Mouse (Mus musculus) limb, embryonic 10.5 days (tissue): ENCODE results near the gene Agt. TPM values are rescaled to one million over a fixed set of nuclear protein-coding genes. Genes with fewer than 3 reads are reported as not detected.
A peak's percentile ranks its signal among the peaks of the same experiment; 100 is the strongest.

Experiments
- DNase-seq: peaks from one replicate; pipeline ENCODE4 v3.0.0-alpha.2; 2017; ENCODE audit warnings: low spot score
- H3K27ac ChIP-seq: fragments of 300-500 bp; sonication (generic); 2 replicates; pipeline ENCODE4 v1.5.1; 2016; ENCODE audit warnings: mild to moderate bottlenecking
- H3K27me3 ChIP-seq: fragments of 300-500 bp; sonication (generic); 2 replicates; pipeline ENCODE4 v1.6.1; 2016; ENCODE audit warnings: low read depth, mild to moderate bottlenecking; ENCODE audit not compliant: poor library complexity, severe bottlenecking
- H3K36me3 ChIP-seq: fragments of 300-500 bp; sonication (generic); 2 replicates; pipeline ENCODE4 v1.6.1; 2016; ENCODE audit warnings: mild to moderate bottlenecking, moderate library complexity
- H3K4me1 ChIP-seq: fragments of 300-500 bp; sonication (generic); 2 replicates; pipeline ENCODE4 v1.6.1; 2016
- H3K4me3 ChIP-seq: fragments of 300-500 bp; sonication (generic); 2 replicates; pipeline ENCODE4 v1.5.1; 2016; ENCODE audit warnings: mild to moderate bottlenecking, moderate library complexity
- H3K9me3 ChIP-seq: fragments of 300-500 bp; sonication (generic); replicated peaks from 2 replicates; pipeline ENCODE4 v1.6.1; 2016; ENCODE audit warnings: mild to moderate bottlenecking
- WGBS: fragments of 180-500 bp; shearing (Covaris S2); methylation state at CpG from one replicate; pipeline ENCODE4 v1.1.7; 2016; 5-methylcytosine and 5-hydroxymethylcytosine counted together
- polyA plus RNA-seq: library from polyadenylated mRNA; unstranded; fragments of >200 nt; fragmentation: Nextera tagmentation; extraction: Ambion mirVana; gene quantifications from 2 replicates; pipeline ENCODE4 v1.2.1, GENCODE M21; 2016

Gene Agt
- polyA plus RNA-seq, 1 experiment from 2014 or later = not detected

DNA sequence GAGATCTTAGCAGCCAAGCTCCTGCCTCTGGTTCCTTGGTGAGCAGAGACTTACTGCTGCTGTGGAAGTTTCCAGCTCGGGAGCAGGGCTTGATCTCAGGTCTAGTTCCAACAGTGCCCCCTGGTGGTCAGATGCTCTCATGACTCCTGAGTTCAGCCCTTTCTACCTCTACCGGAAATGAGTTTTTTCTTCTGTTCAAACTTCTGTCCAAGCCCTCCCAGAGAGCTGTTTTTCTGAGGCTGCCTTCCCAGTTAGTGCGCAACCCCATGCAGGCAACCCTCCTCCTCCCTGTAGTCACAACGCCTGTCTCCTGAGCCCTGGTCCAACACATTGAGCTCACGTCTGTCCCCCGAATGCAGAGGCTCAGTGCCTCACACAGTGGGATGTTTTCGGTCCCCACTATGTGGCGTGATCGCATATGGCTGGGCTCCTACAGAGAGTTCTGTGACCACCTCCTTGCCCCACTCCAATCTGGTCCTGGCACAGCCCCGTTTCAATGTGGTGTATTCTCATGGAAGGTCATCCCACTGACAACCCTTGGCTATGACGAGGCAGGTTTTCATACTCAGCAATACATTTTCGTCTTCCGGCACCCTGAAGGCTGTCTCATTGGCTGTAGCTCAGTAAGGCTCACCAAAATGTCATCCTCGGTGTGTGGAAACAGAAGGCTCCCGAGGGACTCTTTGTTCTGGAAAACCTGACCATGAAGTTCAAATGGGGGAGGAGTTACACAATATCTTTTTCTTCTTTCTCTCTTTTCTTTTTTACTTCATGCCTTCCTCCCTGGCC is 4.2 kb upstream of the Agt start:
- Histone ChIP-seq H3K9me3 (no peaks in the 10 kb centered on the region), H3K27ac (peak overlapping the region; percentile 76), H3K4me3 (no peak overlapping the region), H3K27me3 (no peaks in the 10 kb centered on the region), H3K36me3 (no peaks in the 10 kb centered on the region), H3K4me1 (peaks cover 20% of the 10 kb centered on the region)
- WGBS = 66% methylated on average over 15 of the region's 15 CpGs
- peak; percentile 93 for DNase-seq

DNA sequence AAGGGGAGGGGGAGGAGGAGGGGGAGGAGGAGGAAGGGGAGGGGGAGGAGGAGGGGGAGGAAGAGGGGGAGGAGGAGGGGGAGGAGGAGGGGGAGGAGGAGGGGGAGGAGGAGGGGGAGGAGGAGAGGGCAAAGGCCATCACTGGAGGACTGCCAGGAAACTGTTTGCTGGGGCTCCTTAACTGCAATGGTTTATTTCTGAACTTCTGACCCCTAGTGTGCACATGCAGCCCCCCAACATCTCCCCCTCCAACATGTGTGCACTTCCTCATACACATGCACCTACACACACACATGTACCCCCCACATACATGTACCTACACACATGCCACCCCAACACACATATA is 2.9 kb upstream of the Agt start:
- Histone ChIP-seq H3K9me3 (no peaks in the 10 kb centered on the region), H3K27ac (no peak overlapping the region), H3K27me3 (no peaks in the 10 kb centered on the region), H3K36me3 (no peaks in the 10 kb centered on the region), H3K4me3 (no peak overlapping the region), H3K4me1 (peaks cover 20% of the 10 kb centered on the region)
- no peak for DNase-seq

DNA sequence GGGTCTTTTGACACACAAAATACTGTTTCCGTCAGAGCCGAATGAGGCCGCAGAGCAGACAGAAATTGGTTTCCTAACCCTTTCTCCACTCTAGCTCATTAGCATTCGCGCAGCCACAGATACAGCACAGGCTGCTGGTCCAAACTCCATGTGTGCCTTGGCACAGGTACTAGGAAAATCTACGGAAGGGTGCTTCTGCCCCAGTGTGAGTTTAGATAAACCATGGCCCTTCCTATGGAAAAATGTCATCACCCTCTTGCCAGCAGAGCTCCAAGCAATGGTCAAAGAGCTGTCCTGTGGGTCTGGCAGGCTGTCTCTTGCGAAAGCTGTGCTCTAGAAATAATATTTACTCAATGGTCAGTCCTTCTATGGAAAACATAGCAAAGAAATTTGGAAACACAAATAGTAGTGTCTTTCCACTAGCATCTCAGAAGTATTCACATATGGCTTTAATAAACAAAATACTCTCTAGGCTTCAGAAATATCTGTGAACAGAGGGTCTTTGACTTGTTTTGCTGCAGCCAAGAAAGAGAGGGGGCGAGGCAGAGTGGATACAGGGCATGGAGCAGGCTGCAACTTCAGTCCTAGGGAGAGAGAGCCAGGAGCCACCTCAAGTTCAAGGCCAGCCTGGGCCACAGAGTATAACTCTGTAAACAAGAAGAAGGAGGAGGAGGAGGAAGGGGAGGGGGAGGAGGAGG is 2.4 kb upstream of the Agt start:
- whole genome bisulfite sequencing = 80% methylated on average over 8 of the region's 8 CpGs

DNA sequence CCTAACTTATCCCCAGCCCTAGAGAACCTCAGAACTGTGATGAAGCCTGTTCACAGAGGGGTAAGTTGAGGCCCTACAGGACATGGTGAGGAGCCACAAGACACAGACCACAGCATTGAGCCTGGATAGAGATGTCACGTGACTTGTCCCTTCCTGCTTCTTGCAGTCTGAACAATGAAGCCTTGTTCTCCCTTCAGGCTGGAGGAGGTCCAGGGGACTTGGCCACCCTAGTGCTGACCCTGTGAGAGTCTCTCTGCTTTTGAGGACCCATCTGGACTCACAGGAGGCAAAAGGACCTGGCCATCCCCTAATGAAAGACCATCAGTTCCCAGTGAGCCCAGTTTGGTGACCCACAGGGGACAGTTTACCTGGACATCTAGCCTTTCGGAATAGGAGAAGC is 406 bp downstream of the Agt start:
- Histone ChIP-seq H3K4me3 (no peak overlapping the region), H3K9me3 (no peaks in the 10 kb centered on the region), H3K27ac (peak overlapping the region; percentile 46; the same call in 1 of the 2 replicates), H3K27me3 (no peaks in the 10 kb centered on the region), H3K4me1 (peaks cover 20% of the 10 kb centered on the region), H3K36me3 (no peaks in the 10 kb centered on the region)
- WGBS = 85% methylated on average over 2 of the region's 2 CpGs
- no peak for DNase-seq

More for the DNA sequence above, 2.4 kb upstream of the Agt start:
- Histone ChIP-seq H3K4me3 (no peak overlapping the region), H3K27me3 (no peaks in the 10 kb centered on the region), H3K4me1 (peaks cover 20% of the 10 kb centered on the region), H3K36me3 (no peaks in the 10 kb centered on the region), H3K27ac (no peak overlapping the region), H3K9me3 (no peaks in the 10 kb centered on the region)
- no peak for DNase-seq

DNA sequence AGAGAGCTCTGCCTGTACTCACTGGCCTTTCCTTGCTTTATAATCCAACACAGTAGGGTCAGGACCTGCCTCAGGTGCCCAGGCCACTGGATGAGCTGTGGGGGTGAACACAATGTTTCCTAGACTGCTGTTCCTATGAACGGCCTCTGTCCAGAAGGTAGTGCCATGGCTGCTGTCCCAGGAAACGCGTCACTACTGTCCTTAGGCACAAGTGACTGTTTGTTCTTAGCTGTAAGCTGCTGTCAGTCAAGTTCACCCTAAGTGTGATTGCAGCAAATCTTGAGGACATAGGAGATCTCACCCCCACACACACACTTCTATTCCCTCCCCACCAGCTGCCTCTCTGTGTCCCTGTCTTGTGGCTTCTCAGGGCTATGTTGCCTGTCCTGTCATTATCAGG is 1.9 kb downstream of the Agt start:
- H3K4me1 ChIP-seq = peaks cover 8% of the 10 kb centered on the region
- no peak for DNase-seq
- H3K9me3 ChIP-seq = no peaks in the 10 kb centered on the region
- no peak overlapping the region for H3K27ac ChIP-seq
- peaks cover 2% of the 10 kb centered on the region; the same call in 1 of the 2 replicates for H3K27me3 ChIP-seq
- H3K36me3 ChIP-seq = no peaks in the 10 kb centered on the region
- WGBS = 92% methylated on average over 3 of the region's 3 CpGs
- no peak overlapping the region for H3K4me3 ChIP-seq

DNA sequence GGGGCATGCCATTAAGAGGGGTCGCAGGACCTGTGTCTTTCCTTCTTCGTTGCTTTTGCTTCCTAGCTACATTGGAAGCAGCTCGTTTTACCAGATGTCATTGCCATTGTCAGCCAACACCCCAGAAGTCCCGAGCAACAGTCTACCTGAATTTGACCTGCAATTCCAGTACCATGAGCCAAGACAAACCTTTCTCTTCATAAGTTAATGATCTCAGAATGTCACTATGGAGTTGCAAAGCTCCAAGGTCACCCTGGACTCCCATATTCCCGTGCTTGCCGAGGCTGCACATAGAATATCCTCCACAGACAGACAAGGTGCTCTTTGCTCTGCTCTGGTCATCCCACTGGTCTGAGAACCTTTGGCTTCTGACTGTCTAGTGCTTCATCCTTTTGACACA is 2.4 kb downstream of the Agt start:
- Histone ChIP-seq H3K27ac (no peak overlapping the region), H3K4me3 (no peak overlapping the region), H3K36me3 (no peaks in the 10 kb centered on the region), H3K4me1 (peaks cover 4% of the 10 kb centered on the region), H3K9me3 (no peaks in the 10 kb centered on the region), H3K27me3 (peaks cover 7% of the 10 kb centered on the region; the same call in 1 of the 2 replicates)
- WGBS = 86% methylated on average over 6 of the region's 6 CpGs
- DNase-seq = no peak

DNA sequence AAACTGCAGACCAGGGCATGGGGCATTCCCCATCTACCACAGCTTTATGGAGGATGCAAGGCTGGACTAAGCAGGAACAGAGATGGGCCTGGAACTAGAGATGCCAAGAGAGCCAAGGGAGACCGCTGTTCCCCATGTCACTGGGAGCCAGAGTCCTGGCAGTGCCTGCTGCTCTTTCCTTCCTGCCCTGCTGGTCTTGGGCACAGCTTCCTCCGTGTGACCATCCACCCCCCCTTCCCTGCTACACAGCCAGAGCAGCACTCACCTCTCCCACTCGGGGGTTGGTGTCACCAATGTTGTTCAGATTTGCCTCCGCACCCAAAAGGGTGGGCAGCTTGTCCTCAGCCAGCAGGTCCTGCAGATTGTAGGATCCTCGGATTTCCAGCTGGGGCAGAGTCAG is 12.0 kb downstream of the Agt start:
- no peaks in the 10 kb centered on the region for H3K4me1 ChIP-seq
- H3K27ac ChIP-seq = no peak overlapping the region; the same call in 1 of the 2 replicates
- H3K36me3 ChIP-seq = peaks cover 5% of the 10 kb centered on the region

DNA sequence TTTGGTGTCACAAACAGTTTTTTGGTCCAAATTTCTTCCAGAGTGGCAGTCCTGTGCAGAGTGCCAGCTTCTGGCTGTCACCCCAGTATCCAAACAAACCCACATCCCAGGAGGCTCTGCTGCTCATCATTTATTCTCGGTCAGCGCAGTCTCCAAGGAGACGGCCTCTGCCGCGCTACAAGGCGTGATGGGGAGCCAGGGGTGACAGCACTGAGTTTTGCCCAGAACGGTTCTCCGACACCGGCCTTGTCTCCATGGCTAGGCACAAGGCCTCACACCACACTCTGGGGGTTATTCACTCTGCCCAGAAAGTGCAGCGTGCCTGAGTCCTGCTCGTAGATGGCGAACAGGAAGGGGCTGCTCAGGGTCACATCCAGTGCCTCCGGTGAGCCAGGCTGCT is 12.8 kb downstream of the Agt start:
- Histone ChIP-seq H3K27ac (no peak overlapping the region), H3K9me3 (no peaks in the 10 kb centered on the region), H3K4me3 (no peak overlapping the region), H3K4me1 (no peaks in the 10 kb centered on the region), H3K36me3 (peaks cover 13% of the 10 kb centered on the region), H3K27me3 (no peaks in the 10 kb centered on the region)
- WGBS = 92% methylated on average over 13 of the region's 13 CpGs
- DNase-seq = no peak

More for the DNA sequence above, 12.0 kb downstream of the Agt start:
- Histone ChIP-seq H3K9me3 (no peaks in the 10 kb centered on the region), H3K27me3 (peaks cover 5% of the 10 kb centered on the region; the same call in 1 of the 2 replicates), H3K4me3 (no peak overlapping the region)
- WGBS = 63% methylated on average over 5 of the region's 5 CpGs
- DNase-seq = no peak

DNA sequence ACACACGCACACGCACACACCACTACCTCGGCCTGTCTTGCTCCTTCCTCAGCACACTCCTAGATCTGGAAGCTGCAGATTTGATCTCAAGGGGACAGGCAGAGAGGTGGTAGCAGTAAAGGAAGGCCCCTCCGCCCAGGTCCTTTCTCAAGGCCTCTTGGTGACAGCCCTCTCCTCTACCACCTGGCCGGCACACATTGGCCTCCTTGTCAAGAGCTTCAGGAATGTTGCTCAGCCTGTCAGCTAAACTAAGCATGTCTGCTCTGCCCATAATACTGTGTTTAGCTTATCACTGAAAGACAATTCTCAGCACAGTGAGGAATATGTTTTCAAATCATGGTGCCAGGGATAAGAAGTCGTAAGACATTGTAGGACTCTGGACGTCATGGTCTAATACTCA is 13.3 kb downstream of the Agt start:
- H3K9me3 ChIP-seq = no peaks in the 10 kb centered on the region
- no peak overlapping the region for H3K27ac ChIP-seq
- no peak for DNase-seq
- WGBS = 94% methylated on average over 7 of the region's 7 CpGs
- H3K4me1 ChIP-seq = no peaks in the 10 kb centered on the region
- H3K4me3 ChIP-seq = no peak overlapping the region
- H3K36me3 ChIP-seq = peaks cover 18% of the 10 kb centered on the region
- H3K27me3 ChIP-seq = no peaks in the 10 kb centered on the region

DNA sequence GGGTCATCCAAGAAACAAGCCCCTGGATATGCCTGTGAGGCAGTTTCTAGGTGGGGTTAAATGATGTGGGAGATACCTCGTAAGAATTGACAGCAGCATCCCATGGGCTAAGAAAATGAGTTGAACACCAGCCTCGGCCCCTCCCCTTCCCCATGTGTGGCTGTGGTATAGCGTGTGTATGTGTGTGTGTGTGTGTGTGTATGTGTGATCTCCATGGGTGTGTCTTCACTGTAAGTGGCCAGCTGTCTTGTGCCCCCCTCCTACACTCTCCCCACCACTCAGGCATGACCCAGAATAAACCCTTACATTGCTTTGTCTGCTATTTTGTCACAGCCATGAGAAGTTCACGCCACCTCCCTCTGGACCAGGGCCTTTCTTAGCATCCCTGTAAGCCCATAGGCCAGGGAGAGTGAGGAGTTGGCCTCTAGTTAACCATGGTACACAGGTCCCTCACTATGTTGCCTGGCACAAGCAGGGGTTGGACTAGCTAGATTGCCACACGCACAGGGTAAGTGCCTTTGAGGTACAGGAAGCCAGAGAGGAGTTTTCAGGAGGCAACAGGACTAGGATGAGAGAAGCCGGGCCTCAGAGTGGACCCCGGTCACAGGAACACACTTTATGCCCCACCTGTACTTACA is 14.3 kb downstream of the Agt start:
- Histone ChIP-seq H3K27me3 (no peaks in the 10 kb centered on the region), H3K27ac (no peak overlapping the region), H3K4me3 (no peak overlapping the region), H3K4me1 (no peaks in the 10 kb centered on the region), H3K9me3 (no peaks in the 10 kb centered on the region), H3K36me3 (peaks cover 28% of the 10 kb centered on the region)
- DNase-seq = no peak
- 89% methylated on average over 6 of the region's 7 CpGs for WGBS

DNA sequence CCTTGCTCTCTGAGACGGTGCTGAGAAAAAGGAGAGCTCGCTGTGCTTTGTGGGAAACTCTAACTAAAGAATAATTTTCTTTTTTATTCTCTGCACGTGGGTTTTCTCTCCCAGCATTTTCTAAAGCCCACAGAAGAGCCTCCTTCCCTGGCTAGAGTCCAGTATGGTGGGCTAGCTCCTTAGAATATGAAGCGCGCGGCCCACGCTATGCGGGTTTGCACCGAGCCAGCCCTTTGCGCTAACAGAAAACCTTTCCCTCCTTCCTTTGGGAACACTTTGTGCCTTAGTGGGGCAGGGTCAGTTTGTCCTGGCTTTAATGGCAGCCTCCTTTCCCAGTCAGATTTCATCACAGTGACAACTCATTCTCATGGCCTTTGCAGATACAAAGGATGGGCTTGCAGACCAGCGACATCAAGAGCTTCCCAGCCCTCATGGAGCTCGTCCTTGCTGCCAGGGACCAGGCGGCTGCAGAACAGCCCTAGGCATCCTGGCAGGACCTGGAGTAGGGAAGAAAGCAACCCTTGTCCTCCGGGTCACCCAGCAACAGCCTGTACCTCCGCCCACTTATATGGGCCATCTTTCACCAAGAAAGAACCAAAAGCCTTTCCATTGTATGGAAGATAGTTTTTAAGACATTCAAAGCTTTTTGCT is 18.4 kb downstream of the Agt start:
- 96% methylated on average over 15 of the region's 15 CpGs for WGBS

DNA sequence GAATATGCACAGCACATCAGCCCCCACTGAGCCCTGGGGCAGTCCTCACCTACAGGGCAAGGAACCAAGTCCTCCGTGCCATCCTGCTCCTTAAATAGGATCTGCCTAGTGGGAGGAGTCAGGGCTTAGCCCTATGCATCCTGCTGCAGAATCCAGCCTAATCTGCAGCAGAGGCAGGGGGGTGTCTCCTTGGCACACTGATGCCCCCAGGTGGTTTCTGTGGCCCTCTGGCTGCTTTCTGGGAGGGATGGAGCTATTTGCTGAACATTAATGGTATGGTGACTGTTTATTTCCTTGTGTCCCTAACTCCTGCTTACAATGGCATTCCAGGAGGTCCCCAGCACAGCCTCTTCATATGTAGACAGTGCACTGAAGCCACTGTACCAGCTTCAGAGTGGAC is 21.3 kb downstream of the Agt start:
- 77% methylated on average over 1 of the region's 1 CpGs for WGBS
- no peaks in the 10 kb centered on the region for H3K27me3 ChIP-seq

More for the DNA sequence above, 18.4 kb downstream of the Agt start:
- H3K36me3 ChIP-seq = peaks cover 66% of the 10 kb centered on the region
- no peak for DNase-seq
- H3K4me3 ChIP-seq = no peak overlapping the region
- H3K27ac ChIP-seq = no peak overlapping the region
- H3K27me3 ChIP-seq = no peaks in the 10 kb centered on the region
- no peaks in the 10 kb centered on the region for H3K4me1 ChIP-seq
- no peaks in the 10 kb centered on the region for H3K9me3 ChIP-seq

DNA sequence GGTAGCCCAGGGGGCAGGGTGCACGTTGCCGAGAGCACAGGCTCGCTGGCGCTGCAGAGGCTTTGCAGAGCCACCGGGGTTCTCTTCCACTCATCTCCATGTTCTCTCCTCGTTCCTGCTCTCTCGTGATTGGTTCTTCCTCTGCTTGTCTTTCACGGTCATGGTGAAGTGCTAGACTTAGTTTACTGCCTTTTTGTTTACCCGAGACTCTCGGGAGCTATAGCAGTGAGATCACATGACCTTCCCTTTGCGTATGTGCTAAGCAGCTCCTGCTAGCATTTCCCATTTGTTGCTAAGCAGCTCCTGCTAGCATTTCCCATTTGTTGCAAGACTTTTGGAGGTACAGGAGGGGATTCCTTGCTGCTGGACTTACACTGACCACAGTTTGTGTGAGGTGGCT is 22.2 kb downstream of the Agt start:
- DNase-seq = no peak
- Histone ChIP-seq H3K27me3 (no peaks in the 10 kb centered on the region), H3K9me3 (no peaks in the 10 kb centered on the region), H3K27ac (no peak overlapping the region), H3K36me3 (peaks cover 97% of the 10 kb centered on the region), H3K4me1 (no peaks in the 10 kb centered on the region), H3K4me3 (no peak overlapping the region)
- 59% methylated on average over 11 of the region's 11 CpGs for WGBS

More for the DNA sequence above, 21.3 kb downstream of the Agt start:
- Histone ChIP-seq H3K4me3 (no peak overlapping the region), H3K27ac (no peak overlapping the region), H3K36me3 (peaks cover 95% of the 10 kb centered on the region), H3K9me3 (no peaks in the 10 kb centered on the region), H3K4me1 (no peaks in the 10 kb centered on the region)
- DNase-seq = no peak
